Mouse (Mus musculus): ENCODE data around the gene Ano1.

GRCm38 (mm10) chr7:144677341-144678086 lies 74.3 kb downstream of the Ano1 start:
- TF ChIP-seq POLR2A (IDR thresholded peaks at IDR 0.05; ENCODE audit: extremely low read depth, insufficient read depth, low read length) (no peak), CTCF (IDR thresholded peaks at IDR 0.05; ENCODE audit: low read depth, low read length) (no peak)

Data from liver, adult 2 months (tissue).